Mouse (Mus musculus) gastrocnemius, adult 18-20 months (tissue): ENCODE data around the gene Dnajc7. TPM values are rescaled to one million over a fixed set of nuclear protein-coding genes. Genes with fewer than 3 reads are reported as not detected.
A peak's percentile ranks its signal among the peaks of the same experiment; 100 is the strongest.
"Not testable (repeated sequence)": the region's sequence is repeated elsewhere in the genome, so short reads cannot be mapped to it uniquely, and the experiment has no call there.

ENCODE experiments used
- DNase-seq: peaks from one replicate; pipeline ENCODE4 v3.0.0; 2021; ENCODE audit warnings: low spot score
- total RNA-seq, 2 experiments: library from RNA; stranded (reverse); gene quantifications; 2 replicates each; pipeline ENCODE4 v1.2.3; 2021

Dnajc7 gene
- total RNA-seq, 2 experiments from 2014 or later, result 81.1 to 111 TPM

- not testable (repeated sequence) for DNase-seq
These were observed 37.6 kb downstream of the Dnajc7 start for GRCm38 (mm10) chr11:100582413-100582812.

DNA sequence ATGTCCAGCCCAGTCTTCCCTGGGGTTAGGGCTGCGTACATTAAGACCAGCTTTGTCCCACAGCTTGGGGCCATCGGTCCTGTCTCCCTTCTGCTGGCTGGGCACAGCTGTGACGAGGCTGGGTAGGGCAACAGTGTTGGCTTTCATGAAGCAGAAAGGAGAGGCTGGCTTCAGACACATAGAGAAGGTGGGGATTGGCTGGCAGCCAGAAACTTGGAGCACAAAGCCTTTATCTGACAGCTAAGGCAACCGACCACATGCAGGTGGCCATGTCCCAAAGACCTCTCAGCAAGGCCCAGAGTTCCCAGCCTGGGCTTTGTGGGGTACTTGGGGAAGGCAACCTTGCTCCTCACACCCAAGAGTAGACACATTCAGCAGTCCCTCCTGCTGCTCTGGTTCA is 38.2 kb downstream of the Dnajc7 start:
- DNase-seq, result no peak

- DNase-seq, result no peak
These were observed 39.7 kb downstream of the Dnajc7 start for GRCm38 (mm10) chr11:100580275-100580674.

GRCm38 (mm10) chr11:100579116-100579799 is 40.7 kb downstream of the Dnajc7 start:
- DNase-seq, result no peak

DNA sequence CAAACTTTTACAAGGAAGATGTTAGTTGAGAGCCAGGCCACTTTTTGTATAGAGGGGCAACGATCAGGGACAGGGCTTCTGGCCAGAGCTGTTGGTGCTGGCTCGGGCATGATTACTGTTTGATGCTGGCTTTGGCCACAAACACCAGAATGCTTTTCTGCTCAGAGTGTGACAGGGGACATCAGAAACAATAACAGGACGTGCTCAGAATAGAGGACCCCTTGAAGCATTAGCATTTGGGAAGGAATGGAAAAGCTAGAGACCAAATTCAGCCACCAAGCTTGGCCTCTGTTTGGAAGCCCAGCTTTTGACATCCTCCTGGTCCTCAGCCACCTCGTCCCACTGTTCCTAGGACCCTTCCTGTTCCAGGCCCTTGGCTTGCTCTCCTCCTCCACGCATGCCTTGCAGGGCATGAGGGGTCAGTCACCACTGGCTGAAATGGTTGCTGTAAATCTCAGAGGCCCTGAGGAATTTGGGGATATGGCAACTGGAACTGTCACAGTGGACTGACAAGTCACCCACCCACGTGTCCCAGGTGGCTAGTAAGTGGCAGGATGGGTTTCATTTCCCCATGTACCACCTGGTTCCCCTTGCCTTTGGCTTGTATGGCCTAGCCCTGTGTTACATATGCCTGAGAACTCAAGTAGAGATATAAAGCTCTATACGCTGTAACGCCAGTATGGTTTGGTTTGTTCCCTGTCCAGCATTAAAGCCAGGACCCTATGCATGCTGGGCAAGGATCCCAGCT is 41.9 kb downstream of the Dnajc7 start:
- DNase-seq, result no peak

- no peak for DNase-seq
These were observed 43.7 kb downstream of the Dnajc7 start for GRCm38 (mm10) chr11:100576256-100576655.

- no peak for DNase-seq
These were observed 44.5 kb downstream of the Dnajc7 start for GRCm38 (mm10) chr11:100575484-100575855.

- peak; percentile 66 for DNase-seq
These were observed 45.1 kb downstream of the Dnajc7 start, which contains the start of gene Cnp for GRCm38 (mm10) chr11:100574708-100575483. Gene Cnp (plus strand): TSS chr11:100574904.

DNA sequence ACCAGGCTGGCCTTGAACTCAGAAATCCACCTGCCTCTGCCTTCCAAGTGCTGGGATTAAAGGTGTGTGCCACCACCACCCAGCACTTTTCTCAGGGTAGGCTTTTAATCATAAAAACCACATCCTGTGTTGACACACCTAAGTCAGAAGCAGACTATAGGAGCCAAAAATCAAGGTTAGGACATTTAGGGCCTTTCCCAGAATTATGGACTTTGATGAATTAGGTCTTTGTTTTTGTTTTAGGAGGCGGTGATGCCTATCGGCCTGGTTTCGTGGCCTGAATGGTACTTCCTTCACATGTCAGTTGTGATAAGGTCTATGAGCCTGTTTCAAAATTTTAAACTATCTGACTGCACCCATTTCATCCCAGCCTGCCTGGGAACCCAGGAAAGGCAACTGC is 45.8 kb downstream of the Dnajc7 start:
- no peak for DNase-seq

GRCm38 (mm10) chr11:100571202-100571567 is 48.8 kb downstream of the Dnajc7 start:
- DNase-seq, result peak; percentile 27

GRCm38 (mm10) chr11:100570430-100571201 is 49.4 kb downstream of the Dnajc7 start:
- DNase-seq, result peak; percentile 87

GRCm38 (mm10) chr11:100569789-100570188 is 50.2 kb downstream of the Dnajc7 start:
- no peak for DNase-seq

DNA sequence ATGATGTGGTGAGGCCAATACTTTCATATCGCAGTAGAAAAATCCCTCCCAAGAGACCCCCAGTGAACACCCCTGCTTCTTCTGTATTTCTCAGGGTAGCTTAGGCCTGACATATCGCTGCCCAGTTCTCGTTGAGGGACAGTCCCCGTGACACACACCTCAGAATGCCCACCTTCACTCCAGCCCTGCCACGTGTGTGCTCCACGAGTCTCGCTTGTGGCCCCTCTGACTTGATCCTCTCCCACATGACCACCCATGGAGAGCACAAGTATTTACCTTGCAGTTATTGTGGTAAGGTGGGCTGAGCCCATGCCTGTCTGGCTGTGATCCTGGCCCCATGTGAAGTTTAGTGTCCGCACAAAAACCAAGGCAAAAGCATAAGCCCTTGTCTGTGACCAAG is 51.3 kb downstream of the Dnajc7 start:
- no peak for DNase-seq

- DNase-seq, result no peak
These were observed 52.1 kb downstream of the Dnajc7 start for GRCm38 (mm10) chr11:100567815-100568245.

DNA sequence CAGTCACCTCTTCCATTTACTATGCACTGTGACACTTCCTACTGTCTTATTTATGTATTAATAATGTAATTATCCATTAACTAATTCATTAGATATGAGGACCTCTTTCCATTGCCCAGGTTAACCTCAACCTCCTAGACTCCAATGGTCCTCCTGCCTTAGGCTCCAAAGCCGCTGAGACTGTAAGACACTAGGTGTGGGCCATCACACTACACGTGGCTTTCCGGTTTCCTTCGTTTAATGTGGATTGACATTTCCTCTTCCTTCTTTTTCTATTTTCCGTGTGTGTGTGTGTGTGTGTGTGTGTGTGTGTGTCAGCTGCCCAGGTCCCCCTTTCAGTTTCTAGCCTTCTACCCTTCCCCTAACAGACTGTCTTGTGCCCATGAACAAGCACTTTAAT is 52.7 kb downstream of the Dnajc7 start:
- no peak for DNase-seq

DNA sequence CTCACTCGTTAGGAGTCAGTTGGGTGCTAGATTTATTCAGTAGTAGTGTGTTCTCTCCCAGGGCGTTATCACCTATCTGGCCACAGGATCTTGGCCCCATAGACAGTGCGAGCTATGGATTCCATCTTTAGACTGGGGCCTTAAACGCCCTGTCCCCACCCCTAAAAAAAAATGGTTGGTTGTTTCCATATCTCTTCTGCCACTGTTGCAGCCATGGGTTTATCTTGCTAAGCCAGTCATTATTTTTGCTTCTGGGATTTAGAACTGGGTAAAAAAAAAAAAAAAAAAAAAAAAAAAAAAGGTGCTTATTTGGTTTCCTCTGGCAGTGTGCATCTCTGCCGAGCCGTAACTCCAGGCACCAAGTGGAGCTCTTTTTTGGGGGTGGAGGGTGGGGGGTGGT is 55.3 kb downstream of the Dnajc7 start:
- no peak for DNase-seq

DNA sequence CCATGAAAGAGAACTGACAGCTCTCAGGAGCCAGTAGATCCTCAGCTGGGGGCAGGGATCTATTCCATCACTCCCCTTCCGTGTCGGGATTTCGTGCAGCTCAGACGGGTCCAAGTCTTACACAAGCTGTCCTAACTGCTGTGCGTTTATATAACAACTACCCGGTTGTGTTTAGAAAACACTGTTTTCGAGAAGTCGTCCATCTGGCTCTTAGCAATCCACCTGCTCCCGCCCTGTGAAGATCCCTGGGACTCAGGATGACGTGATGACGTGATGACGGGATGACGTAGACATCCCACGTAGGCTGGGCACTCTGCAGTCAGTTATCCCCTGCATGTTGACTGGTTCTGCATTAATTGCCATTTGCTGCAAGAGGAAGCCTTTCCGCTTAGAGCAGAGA is 55.7 kb downstream of the Dnajc7 start:
- no peak for DNase-seq

GRCm38 (mm10) chr11:100561748-100562147 is 58.2 kb downstream of the Dnajc7 start:
- no peak for DNase-seq

DNA sequence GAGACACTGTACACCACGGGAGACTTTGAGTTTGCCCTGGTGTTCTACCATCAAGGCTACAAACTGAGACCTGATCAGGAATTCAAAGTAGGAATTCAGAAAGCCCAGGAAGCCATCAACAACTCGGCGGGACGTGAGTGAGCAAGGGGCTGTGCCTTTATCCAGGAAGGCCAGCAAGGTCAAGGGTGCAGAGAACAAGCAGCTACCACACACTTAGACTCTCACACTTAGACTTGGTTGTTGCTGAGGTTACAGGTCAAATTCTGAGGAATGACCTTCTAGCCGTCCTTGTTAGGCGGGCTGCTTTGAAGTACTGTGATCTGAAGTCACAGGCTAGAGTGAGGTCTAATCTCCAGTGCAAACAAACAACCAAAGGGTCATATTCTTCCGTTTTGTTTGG is 60.5 kb downstream of the Dnajc7 start:
- no peak for DNase-seq

DNA sequence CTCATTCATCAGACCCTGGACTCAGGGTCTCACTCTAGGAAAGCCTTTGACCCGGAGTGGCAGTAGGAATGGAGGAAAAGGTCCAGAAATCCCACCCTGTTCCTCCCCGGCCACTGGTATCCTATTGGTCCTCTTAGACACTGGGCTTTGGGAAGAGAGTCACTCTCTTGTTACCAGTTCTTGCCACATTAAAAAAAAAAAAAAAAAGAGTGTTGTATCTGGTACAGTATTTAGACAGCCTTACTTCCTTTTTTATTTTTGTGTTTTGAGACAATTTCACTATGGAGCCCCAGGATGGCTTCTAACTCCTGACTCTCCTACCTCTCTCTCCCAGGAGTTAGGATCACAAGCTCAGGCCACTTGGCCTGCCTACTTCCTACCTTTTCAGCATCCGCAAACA is 62.4 kb downstream of the Dnajc7 start:
- DNase-seq, result no peak

GRCm38 (mm10) chr11:100555583-100555982 is 64.4 kb downstream of the Dnajc7 start:
- DNase-seq, result peak; percentile 63
